Mouse (Mus musculus): Measurements from ENCODE around the gene Nsrp1.
A peak's percentile ranks its signal among the peaks of the same experiment; 100 is the strongest.
"Not testable (repeated sequence)": the region's sequence is repeated elsewhere in the genome, so short reads cannot be mapped to it uniquely, and the experiment has no call there.

Gene Nsrp1

DNA sequence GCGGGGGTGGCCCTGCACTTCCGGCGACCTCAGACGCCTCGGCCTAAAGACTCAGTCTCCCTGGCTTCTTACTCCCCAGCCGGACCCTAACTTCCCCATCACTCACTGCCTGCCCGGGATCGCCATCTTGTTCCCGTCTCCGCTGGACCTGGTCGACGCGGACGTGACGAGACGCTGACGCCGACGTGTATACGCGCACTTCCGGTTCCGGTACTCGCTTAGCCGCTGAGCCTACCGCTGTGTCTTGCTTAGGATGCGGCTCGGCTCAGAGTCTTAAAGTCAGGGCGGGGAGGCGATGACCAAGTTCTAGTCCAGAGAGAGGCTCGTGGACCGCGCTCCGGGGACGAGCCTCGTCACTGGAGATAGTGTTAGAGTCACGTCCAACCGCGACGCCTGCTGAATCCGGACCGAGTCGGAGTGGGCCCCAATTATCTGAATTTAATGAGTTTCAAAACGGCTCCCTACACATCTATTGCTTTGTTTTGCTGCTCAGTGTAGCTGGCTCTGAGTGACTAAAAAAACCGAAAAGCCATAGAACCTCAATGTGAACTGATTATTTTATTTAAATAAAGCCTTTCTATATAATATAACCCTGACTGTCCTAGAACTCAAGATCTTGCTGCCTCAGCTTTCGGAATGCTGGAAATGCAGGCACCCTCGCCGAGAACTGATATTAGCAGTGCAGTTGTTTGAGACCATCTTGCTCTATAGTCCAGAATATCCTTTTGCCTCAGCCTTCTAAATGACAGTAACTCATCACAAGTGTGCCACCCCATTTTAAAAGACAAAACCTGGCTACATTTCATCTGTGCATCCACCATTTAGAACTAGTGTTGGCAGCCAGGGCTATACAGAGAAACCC, at the start of gene Nsrp1:
TSS of gene Nsrp1 (minus strand) at position 163 of the 862 bp plus-strand sequence.
- DNase-seq: peak; percentile 93

DNA sequence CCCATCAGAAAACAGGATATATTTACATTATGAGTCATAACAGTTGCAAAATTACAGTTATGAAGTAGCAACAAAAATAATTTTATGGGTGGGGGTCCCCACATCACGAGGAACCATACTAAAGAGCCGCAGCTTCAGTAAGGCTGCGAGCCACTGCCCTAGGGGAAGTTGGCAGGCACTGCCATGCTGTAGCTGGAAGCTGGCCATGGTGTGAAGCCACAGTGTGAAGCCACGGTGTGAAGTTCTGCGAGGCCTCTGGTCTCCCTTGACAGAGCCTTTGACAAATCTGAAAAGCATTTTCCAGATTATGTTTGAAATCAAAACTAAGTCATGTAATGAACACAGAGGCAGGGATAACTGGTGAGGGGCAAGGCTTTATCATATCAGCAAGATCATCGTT, 32.9 kb upstream of the Nsrp1 start:
- DNase-seq: no peak

DNA sequence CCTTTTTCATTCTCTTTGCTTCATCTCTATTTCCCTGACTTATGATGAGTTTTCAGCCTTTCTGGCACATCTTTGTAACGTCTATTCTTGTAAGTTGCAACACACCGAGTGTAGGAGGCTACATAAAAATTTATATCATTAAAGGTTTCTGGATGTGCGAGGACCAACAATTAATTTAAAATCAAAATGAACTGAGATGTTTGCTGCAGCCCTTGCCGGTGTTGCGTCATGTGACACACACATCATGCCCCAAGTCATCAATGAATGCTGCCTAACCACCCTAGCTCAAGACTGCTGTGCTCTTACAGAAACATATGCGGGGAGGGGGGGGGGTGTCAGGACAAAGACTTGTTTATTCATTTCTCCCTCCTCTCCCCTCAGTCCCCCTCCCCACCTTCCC, 30.2 kb upstream of the Nsrp1 start:
- no peak for DNase-seq

DNA sequence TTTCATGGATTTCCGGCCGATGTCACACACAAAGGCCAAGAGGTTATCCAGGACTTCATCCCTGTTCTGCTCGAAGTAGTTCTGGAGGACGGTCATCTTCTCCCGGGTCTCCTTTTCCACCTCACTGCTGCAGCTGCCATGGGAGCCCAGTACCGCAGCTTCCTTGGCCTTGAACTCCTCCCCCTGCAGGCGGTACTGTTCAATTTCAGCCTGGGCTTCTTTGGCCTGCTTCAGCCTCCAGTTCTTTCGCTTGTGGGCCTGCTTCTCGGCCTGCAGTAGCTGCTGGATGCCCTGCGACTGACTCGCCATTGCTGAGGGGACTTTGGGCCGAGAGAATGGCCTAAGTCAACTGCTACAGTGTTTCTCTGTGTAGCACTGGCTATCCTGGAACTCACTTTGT, 29.6 kb upstream of the Nsrp1 start:
- not testable (repeated sequence) for DNase-seq

DNA sequence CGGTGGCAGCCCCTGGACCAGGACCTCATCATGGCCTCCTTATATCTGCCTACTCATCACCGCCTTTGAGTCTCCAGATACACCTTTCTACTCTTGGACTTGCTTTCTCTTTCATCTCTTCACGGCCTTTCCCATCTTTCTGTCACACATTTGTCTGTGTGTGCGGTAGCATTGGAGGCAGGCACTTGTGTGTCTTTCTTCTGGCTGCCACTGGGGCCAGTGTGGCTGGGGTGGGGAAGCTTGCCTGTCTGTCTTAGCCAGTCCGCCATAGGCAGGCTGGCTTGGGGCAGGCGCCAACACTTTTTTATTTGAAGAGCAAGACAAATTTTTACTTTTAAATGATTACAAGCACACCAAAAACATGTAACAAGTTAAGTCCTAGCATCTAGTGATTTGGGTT, 28.7 kb upstream of the Nsrp1 start:
- no peak for DNase-seq

DNA sequence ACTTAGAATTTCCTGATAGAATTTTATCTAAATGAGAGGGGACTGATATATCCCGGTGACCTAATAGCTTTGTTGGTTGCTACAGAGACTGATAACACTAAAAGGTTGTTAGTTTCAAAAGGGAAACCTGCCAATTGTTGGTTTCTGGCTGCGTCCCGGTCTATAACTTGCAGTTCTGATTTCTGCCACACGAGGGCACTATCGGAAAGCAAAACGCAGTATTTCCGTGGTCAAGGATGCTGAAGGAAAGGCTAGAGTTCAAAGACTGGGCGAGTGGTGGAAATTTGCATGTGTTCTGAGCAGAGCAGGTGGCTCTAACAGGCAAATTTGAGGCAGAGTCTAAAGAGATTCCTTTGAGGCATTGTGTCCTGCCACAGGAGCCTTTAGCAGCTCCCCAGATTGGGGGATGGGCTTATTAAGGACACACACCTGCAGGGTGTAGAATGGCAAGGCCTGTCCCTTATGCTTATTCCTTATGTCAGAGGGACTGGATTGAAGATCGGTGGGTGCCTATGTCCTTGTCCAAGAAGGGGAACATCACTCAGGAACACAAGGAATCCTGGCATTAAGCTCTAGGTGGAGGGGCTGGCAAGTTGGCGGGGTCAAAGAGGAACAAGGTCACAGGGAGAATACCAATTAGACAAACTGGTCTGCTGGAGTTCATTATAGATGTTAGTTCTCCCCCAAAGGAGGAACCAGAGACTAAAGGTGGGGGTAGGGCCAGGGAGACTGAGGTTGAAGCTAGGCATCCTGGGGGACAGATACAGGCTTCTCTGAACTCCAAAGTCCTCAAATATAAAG, 22.1 kb upstream of the Nsrp1 start:
- peak; percentile 89 for DNase-seq

DNA sequence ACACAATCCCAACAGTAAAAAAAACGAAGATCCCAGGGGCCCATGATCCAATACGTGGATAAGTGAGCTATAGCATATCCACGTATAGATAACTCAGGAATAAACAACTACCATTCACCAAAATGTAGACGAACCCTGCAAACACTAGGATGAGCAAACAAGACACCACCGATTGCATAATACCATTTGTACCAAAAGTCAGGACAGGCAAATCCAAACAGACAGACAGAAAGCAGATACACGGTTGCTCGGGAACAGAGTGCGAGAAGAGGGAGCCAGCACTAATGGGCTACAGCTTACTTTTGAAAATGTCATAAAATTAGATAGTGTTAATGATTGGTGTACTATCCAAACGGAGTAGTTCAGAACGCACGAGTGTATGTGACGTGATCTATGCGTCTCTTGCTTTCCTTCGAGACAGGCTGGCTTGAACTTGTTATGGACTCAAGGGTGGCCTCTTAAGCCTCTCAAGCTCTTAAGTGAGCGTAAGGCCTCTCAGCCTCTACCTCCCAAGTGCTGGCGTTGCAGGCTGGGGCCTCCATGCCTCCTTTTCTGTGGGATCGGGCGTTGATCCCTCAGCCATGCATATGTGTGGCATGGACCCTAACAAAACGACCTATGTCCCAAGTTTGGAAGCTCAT, 20.2 kb upstream of the Nsrp1 start:
- no peak for DNase-seq

DNA sequence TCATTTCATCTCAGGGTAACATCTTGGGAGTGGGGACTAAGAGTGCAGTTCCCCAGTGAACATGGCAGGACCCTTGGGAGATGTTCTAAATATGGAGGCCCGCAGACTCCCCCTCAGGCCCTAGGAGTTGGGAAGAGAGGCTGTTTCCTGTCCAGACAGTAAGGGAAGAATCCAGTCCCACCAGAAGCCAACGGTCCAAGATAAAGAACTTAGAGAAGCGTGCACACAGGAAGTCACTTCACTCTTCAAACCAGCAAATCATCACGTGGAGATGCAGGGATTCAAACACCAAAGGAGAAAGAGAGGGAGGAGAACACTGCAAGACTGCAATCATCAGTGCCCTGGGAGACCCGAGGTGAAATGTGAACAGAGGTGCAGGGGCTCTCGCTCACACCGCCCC, 18.8 kb upstream of the Nsrp1 start:
- DNase-seq: no peak

DNA sequence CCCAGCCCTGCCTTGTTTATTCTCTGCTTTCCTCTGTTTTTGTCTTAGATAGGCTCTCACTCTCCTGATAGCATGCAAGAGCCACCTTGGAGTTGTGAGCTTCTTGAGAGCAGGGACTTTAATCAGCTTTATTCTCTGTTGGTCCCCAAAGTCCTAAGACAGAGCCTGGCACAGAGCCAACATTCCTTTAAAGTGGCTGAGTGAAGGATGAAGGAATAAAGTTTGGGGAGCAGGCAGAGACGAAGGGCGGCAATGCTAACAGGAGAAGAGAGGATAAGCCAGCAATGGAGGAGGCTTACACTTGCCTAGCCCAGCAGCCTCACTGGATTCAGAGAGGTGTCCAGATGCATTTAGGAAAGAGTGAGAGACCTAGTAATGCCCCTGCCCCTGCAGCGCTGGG, 18.3 kb upstream of the Nsrp1 start:
- no peak for DNase-seq

DNA sequence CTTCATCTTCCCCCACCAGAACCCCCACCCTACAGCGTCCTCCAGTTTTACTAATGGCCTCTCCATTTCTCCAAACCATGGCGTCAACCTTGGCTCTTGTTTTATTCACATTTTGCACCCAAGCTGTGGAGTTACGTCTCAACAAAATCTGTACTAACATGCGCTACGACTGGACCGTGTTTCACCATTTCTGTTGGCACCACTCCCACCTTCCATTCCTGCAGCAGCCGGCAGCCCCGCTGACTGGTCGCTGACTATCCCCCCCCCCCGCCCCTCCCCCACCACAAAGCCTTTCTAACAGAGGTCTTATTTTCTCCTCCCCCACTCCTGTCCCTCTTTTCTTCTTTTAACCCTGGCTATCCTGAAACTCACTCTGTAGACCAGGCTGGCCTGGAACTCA, 17.0 kb upstream of the Nsrp1 start:
- no peak for DNase-seq

DNA sequence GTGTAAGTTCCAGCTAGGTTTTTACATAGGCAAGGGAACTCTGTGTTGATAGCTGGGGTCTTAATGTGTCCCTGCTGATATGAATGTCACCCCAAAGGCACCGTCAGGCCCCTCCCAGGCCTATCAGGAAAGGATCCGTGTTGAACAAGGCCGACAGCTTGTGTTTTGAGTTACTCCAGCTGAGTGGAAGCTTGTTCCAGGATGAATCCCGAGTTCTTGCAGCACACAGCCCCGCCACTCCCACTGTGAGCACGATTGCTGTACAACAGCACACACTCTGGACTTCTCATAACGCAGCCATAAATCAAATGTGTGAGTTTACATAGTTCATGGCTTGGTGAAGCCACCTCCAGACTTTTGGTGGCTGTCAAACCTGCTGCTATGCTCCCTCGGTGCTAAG, 15.9 kb upstream of the Nsrp1 start:
- DNase-seq: no peak

DNA sequence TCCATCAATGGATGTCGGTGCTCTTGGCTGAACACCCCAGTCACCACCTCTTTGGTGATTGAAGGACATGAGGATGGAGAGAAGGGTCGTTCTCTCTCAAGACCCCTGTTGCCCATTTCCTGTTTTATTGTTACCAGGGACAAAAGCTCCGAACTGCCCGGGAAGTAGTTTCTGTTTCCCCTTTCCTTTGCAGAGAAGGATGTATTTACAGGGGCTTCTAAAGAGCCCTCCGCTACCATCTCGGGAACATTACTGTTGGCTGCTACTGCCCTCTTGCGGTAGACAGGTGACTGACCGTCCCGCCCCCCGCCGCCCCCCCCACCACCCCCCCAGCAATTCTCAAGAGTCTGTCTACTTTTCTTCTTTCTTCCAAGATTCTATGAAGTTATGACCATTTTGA, 15.0 kb upstream of the Nsrp1 start:
- peak; percentile 26 for DNase-seq

DNA sequence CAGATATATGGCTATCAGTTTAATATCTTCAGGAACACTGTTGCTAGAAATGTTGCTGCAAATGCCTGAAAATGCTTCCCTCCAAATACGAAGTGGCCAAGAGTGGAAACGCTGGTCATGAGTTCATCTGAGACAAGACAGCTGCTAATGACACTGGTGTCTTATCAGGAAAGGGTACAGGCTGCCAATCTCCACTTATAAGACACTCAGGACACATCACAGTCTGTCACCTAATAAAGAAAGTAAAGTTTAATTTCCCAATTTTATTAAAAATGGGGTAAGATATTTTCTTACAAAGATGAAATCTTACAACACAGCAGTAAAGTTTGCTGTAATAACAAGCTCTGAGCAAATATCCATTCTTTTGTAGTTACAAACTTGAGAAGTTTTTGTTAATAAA, 10.9 kb upstream of the Nsrp1 start:
- no peak for DNase-seq

DNA sequence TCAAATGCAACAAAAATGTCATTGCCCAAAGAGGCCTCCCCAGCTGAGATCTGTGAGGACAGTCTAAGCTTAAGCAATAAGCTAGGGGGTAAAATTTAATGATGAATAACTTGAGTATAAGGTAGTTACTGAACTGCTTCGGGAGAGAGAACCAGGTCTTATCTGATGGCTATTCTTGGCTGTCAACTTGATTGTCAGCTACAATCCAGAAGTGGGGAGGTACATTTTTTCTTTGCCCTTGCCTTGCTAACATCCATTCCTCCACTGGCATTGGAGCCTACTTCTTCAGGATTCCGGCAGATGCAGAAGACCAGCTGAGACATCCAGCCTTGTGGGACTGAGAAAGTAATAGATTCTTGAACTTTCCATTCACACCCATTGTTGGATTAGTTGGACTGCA, 8.8 kb upstream of the Nsrp1 start:
- DNase-seq: no peak

DNA sequence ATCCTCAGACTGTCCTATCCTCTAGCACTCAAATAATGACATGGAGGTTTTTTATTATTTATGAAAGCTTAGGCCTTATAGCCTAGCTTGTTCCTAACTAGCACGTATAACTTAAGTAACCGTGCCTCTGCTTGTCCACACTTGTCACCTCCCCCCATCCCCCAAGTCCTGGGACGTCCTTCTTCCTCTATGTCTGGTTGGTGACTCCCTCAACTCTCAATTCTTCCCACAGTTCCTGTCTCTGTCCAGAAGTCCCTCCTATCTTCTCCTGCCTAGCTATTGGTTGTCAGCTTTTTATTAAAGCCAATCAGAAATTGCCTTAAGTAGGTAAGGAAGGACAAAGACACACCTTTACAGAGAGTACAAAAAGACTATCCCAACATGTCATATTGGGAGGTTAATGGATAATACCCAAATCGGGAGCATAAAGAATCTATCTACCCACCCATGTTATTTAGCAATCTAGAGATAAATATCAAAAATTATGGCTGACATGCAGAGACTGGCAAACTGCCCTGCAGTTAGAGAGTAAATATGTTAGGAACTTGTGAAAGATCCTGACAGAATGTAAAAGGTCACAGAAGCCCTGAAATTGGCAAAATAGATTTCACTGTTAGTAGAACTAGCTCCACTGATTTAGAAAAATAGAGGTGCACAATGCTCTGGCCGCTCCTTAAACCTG, 5.9 kb upstream of the Nsrp1 start:
- DNase-seq: no peak

DNA sequence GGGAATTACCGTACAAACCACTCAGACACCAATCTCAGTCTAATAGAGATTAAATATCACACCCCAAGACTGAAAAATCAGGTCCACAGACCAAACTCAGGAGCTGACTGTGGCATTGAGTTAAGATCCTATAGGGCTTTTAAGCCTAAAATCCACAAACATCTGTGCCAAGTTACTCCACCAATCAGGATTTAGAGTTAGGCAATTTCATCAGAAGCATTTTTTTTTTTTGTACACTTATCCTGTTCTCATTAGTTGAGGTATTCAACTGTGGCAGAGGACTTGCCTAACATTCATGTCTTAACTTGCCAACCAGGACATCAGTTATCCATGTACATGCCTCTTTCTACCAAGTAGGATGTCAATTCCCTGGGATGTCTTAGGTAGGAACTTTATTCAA, 1.1 kb upstream of the Nsrp1 start:
- no peak for DNase-seq

DNA sequence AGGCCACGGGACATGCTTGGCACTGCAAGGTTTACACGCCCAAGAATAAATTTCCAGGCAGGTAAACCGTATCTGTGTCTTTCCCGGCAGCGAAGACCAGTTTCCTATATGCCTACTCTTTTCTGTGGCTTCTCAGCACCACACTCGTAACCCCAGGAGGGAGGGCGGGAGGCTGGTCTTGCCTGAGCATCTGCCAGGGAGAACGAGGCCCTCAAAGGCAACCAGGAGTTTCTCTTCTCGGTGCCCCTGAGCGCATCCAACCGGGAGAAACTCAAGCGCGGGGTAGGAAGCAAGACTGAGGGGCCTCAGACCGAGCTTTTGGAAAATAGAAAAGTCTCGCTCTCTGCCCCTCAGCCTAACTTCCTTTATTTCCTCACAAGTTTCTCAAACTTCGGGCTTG, 443 bp downstream of the Nsrp1 start:
- peak; percentile 18 for DNase-seq

DNA sequence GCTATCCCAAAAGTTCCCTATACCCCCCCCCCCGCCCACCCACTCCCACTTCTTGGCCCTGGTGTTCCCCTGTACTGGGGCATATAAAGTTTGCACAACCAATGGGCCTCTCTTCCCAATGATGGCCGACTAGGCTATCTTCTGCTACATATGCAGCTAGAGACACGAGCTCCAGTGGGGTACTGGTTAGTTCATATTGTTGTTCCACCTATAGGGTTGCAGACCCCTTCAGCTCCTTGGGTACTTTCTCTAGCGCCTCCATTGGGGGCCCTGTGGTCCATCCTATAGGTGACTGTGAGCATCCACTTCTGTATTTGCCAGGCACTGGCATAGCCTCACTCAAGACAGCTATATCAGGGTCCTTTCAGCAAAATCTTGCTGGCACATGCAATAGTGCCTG, 904 bp downstream of the Nsrp1 start:
- DNase-seq: not testable (repeated sequence)

DNA sequence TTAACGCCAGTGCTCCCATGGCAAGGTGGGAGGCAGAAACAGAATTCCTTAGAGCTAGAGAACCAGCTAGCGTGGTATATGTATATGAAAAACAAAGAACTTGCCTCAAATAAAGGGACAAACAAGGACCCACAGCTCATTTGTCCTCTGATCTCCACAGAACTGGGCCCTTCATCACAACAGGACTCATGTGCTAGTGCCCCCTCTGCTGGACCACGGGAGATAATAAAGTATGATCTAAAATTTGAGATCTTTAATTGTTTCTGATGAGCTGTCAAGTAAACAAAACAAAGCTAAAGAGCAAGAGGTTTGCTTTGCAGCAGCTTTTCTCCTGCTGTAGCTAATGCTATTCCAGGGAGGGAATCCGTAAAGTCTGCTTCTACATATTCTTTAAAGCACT, 7.5 kb downstream of the Nsrp1 start:
- DNase-seq: peak; percentile 15

DNA sequence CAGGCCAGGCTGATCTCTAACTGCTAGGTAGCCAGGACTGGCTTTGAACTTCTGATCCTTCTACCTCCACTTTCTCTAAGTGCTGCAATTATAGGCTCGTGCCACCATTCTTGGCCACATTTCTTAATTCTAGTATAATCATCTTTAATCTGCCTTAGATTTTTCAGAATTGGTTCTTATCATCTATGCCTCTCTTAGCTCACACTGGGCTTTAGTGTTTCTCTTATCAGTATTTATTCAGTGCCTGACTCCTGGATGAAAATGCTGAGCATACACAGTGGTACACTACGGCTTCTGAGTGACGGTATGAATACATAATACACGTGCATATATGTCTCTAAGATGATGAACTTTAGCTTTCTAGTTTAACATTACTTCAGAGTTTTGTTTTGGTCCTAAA, 9.4 kb downstream of the Nsrp1 start:
- no peak for DNase-seq

DNA sequence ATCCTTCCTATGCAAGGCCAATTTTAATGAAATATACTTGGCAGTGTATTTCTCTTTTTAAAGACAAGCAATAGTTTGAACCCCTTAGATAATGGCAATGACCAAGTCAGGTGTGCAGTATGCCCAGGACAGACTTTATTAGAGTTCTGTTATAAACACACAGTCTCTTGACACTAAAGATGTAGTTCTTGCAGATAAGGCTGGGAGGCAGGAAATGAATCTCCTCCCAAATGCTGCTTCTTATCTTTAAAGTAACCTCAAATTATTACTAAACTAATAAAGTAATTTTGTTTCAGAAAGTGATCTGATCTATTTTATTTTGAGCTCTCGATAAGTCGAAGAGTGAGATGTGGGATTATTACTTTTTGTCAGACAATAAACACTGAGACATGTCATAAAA, 14.8 kb downstream of the Nsrp1 start:
- no peak for DNase-seq

DNA sequence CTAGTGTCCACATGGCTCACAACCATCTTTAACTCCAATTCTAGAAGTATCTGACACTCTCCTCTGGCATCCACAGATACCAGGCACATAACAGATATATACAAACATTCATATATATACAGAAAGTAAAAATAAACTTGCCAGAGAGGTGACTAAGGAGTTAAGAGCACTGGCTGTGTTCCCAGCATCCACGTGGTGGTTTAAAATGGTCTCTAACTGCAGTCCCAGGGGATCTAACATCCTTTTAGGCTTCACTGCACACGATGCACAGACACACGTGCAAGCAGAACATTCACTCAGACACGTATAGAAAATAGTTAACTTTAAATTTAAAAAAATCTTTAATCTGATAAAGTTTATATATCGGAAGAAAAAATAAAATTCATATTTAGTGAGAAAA, 16.3 kb downstream of the Nsrp1 start:
- no peak for DNase-seq

DNA sequence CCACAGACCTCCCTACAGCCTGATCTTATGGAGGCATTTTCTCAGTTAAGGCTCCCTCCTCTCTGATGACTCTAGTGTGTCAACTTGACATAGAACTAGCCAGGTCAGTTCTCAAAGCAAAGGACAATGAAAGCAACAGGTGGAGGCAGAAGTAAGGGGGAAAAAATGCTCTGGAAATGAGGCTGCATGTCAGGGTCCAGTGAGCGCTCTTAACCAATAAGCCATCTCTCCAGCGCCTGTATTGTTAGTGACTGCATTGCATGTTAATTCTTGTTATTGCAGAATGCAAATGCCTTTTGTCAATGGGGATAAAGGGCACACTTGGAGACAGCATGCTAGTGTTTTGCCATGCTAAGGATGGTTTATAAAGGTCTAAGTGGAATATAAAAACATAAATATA, 35.4 kb downstream of the Nsrp1 start:
- no peak for DNase-seq

Data from kidney, adult 9 months (tissue).